Mouse (Mus musculus) induced T-regulatory cell, adult 2 months (primary cell): ENCODE results near the gene Clptm1l.

Experiments
- DNase-seq: peaks from one replicate; pipeline ENCODE4 v3.0.0-alpha.2; 2012; ENCODE audit warnings: low read depth

Clptm1l gene

DNA sequence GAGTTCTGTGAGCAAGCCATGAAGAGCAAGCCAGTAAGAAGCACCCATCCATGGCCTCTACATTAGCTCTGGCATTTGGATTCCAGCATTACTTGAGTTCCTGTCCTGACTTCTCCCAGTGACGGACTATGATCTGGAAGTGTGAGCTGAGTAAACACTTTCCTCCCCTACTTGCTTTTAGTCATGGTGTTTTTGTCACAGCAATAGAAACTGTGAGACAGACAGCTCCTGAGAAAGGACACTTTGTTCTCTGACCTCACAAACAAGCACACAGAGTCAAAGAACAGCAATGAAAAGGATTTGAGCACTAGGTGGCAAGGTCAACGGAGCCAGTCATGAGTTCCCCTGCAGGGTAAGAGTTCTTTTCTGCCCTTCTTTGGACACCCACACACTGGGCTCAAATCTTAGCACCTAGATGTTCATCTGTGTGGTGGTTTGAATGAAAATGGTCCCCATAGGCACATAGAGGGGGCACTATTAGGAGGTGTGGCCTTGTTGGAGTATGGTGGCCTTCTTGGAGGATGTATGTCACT is 56.4 kb downstream of the Clptm1l start:
- DNase-seq: no peak
